Mouse (Mus musculus): ENCODE measurements around the gene Cd46. TPM values are rescaled to one million over a fixed set of nuclear protein-coding genes. Genes with fewer than 3 reads are reported as not detected.

Cd46 gene
- polyA plus RNA-seq, 1 experiment: 1.1 TPM

Other genes starting within 250 kb of the Cd46 start
- gene Cd34, start 153.4 kb downstream of the Cd46 start, polyA plus RNA-seq (2012; rRNA removed): 88.4 and 91.6 TPM in 2 replicates
- 82.7 and 84.6 TPM in 2 replicates for gene Cr1l, start 39.3 kb upstream of the Cd46 start, polyA plus RNA-seq (2012; rRNA removed)
- gene Cr2, start 84.5 kb upstream of the Cd46 start, polyA plus RNA-seq (2012; rRNA removed): 0.03 and 0.20 TPM in 2 replicates

Data from gonadal fat pad, adult 2 months (tissue).